Mouse (Mus musculus) hindbrain, postnatal 0 days (tissue): ENCODE results near the gene Hoxc12. TPM values are rescaled to one million over a fixed set of nuclear protein-coding genes. Genes with fewer than 3 reads are reported as not detected.
A peak's percentile ranks its signal among the peaks of the same experiment; 100 is the strongest.

Source experiments
- ATAC-seq: fragments of 200-750 bp; cut with Nextera tagmentation; 2 replicates; pipeline ENCODE4 v1.8.0; 2017; ENCODE audit warnings: mild to moderate bottlenecking, moderate TSS enrichment, moderate library complexity
- DNase-seq: peaks from one replicate; pipeline ENCODE4 v3.0.0-alpha.2; 2015; ENCODE audit warnings: low spot score
- H3K27ac ChIP-seq: fragments of 300-500 bp; sonication (generic); 2 replicates; pipeline ENCODE4 v1.5.1; 2014; ENCODE audit warnings: mild to moderate bottlenecking
- H3K27me3 ChIP-seq: fragments of 300-500 bp; sonication (generic); 2 replicates; pipeline ENCODE4 v1.6.1; 2014; ENCODE audit warnings: low read length, mixed read lengths; ENCODE audit not compliant: insufficient read depth
- H3K36me3 ChIP-seq: fragments of 300-500 bp; sonication (generic); 2 replicates; pipeline ENCODE4 v1.6.1; 2014; ENCODE audit warnings: low read length, mixed read lengths; ENCODE audit not compliant: insufficient read depth
- H3K4me1 ChIP-seq: fragments of 300-500 bp; sonication (generic); 2 replicates; pipeline ENCODE4 v1.6.1; 2014; ENCODE audit warnings: antibody characterized with exemption, low read length, mixed read lengths; ENCODE audit not compliant: insufficient read depth
- H3K4me2 ChIP-seq: fragments of 300-500 bp; sonication (generic); 2 replicates; pipeline ENCODE4 v1.6.1; 2014; ENCODE audit warnings: low read depth, mild to moderate bottlenecking, low read length, moderate library complexity, mixed read lengths
- H3K4me3 ChIP-seq: fragments of 300-500 bp; sonication (generic); 2 replicates; pipeline ENCODE4 v1.5.1; 2014; ENCODE audit warnings: low read length
- H3K9ac ChIP-seq: fragments of 300-500 bp; sonication (generic); replicated peaks from 2 replicates; pipeline ENCODE4 v1.6.1; 2014; ENCODE audit warnings: mild to moderate bottlenecking, low read length, moderate library complexity, mixed read lengths
- H3K9me3 ChIP-seq: fragments of 300-500 bp; sonication (generic); 2 replicates; pipeline ENCODE4 v1.6.1; 2016; ENCODE audit warnings: low read length, mixed read lengths
- CTCF ChIP-seq: IDR thresholded peaks from 2 replicates; pipeline ENCODE4 v1.5.1; 2016; ENCODE audit warnings: antibody characterized with exemption, control low read depth, low read depth
- WGBS: fragments of 180-500 bp; shearing (Covaris S2); extraction: QIAGEN DNeasy Blood & Tissue Kit; methylation state at CpG from one replicate; pipeline ENCODE4 v1.1.7; 2014; 5-methylcytosine and 5-hydroxymethylcytosine counted together
- polyA plus RNA-seq: library from polyadenylated mRNA; unstranded; fragments of >200 nt; fragmentation: Nextera tagmentation; extraction: Ambion mirVana; gene quantifications from 2 replicates; pipeline ENCODE4 v1.2.1, GENCODE M21; 2015
- total RNA-seq: library from RNA; depleted of rRNA; stranded (reverse); fragments of >200 nt; gene quantifications from 2 replicates; pipeline ENCODE4 v1.2.3, GENCODE M21; 2014

The Hoxc12 gene
- total and polyA plus RNA-seq, 2 experiments from 2014 or later = not detected

DNA sequence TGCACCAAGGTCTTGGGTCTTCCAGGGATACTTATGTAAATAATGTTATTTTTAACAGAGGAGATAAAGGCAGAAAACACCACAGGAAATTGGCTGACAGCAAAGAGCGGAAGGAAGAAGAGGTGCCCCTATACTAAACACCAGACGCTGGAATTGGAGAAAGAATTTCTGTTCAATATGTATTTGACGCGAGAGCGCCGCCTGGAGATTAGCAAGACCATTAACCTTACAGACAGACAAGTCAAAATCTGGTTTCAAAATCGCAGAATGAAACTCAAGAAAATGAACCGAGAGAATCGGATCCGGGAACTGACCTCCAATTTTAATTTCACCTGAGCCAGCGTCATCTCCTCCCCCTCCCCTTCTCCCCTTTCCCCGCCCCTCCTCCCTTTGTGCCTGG is 34.2 kb downstream of the Hoxc12 start:
- no peak for ATAC-seq
- no peaks in the 10 kb centered on the region for H3K36me3 ChIP-seq
- no peak overlapping the region for H3K4me3 ChIP-seq
- peak; percentile 45 for TF ChIP-seq CTCF
- H3K27ac ChIP-seq = no peak overlapping the region
- peaks cover 98% of the 10 kb centered on the region for H3K27me3 ChIP-seq
- no peaks in the 10 kb centered on the region for H3K9me3 ChIP-seq
- DNase-seq = peak; percentile 64
- no peak overlapping the region for H3K4me2 ChIP-seq
- WGBS = 2% methylated on average over 12 of the region's 12 CpGs
- H3K9ac ChIP-seq = no peak overlapping the region
- no peaks in the 10 kb centered on the region for H3K4me1 ChIP-seq

GRCm38 (mm10) chr15:102972254-102972653 is 35.7 kb downstream of the Hoxc12 start:
- no peak overlapping the region for H3K27ac ChIP-seq
- peaks cover 97% of the 10 kb centered on the region for H3K27me3 ChIP-seq
- no peaks in the 10 kb centered on the region for H3K9me3 ChIP-seq
- H3K4me2 ChIP-seq = no peak overlapping the region
- no peaks in the 10 kb centered on the region for H3K36me3 ChIP-seq
- no peak overlapping the region for H3K9ac ChIP-seq
- no peaks in the 10 kb centered on the region for H3K4me1 ChIP-seq
- DNase-seq = no peak
- ATAC-seq = no peak
- WGBS = 2% methylated on average over 20 of the region's 21 CpGs
- no peak overlapping the region for H3K4me3 ChIP-seq
- TF ChIP-seq CTCF = no peak

DNA sequence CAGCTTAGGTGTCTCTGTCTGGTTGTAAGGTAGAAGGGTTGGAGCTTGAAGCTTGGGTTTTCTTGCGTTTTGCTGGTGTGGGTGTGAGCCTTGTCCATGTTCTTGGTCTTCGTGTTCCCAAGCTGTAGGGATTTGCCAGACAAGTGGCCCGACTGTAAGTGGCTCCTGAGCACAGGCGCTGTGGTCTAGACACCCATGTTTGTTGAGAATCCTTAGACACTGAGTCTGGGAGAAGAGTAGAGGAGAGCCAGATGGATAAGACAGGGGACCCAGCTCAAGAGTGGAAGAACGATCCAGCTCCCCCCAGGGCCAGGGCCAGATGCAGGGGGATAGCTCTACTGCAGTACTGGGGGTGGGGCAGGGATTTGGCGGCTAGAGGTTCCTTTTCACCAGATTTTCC is 36.2 kb downstream of the Hoxc12 start:
- H3K4me1 ChIP-seq = no peaks in the 10 kb centered on the region
- DNase-seq (no peak), ATAC-seq (no peak)
- WGBS = 3% methylated on average over 6 of the region's 6 CpGs
- peaks cover 97% of the 10 kb centered on the region for H3K27me3 ChIP-seq
- no peak overlapping the region for H3K4me2 ChIP-seq
- no peak for TF ChIP-seq CTCF
- no peak overlapping the region for H3K9ac ChIP-seq
- no peaks in the 10 kb centered on the region for H3K36me3 ChIP-seq
- H3K27ac ChIP-seq = no peak overlapping the region
- no peak overlapping the region for H3K4me3 ChIP-seq
- H3K9me3 ChIP-seq = no peaks in the 10 kb centered on the region

DNA sequence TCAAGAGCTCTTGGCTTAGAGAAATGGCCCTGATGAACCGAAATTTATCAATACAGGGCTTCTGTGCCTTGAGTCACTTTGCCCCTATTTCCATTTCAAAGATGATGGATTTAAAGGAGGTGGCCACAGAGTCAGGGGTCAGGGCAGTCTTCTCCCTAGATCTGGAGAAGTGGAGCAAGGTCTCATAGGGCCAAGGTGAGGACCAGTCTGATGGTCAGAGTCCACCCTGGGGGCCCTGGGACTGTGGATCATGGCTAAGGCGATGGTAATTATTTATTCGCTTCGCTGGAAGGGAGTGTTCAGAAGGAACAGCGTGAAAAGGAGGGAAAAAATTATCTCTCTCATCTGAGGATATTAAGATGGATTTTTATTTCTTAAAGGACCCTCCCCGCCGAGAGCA is 38.5 kb downstream of the Hoxc12 start:
- 8% methylated on average over 7 of the region's 7 CpGs for WGBS
- DNase-seq = no peak
- H3K4me3 ChIP-seq = no peak overlapping the region
- no peak overlapping the region for H3K4me2 ChIP-seq
- peaks cover 97% of the 10 kb centered on the region for H3K27me3 ChIP-seq
- H3K9me3 ChIP-seq = no peaks in the 10 kb centered on the region
- no peak overlapping the region for H3K27ac ChIP-seq
- H3K9ac ChIP-seq = no peak overlapping the region
- no peaks in the 10 kb centered on the region for H3K36me3 ChIP-seq
- no peak for TF ChIP-seq CTCF
- no peak for ATAC-seq
- no peaks in the 10 kb centered on the region for H3K4me1 ChIP-seq

- H3K4me2 ChIP-seq = no peak overlapping the region
- H3K4me3 ChIP-seq = no peak overlapping the region
- H3K36me3 ChIP-seq = no peaks in the 10 kb centered on the region
- TF ChIP-seq CTCF = no peak
- no peak for DNase-seq
- H3K9ac ChIP-seq = no peak overlapping the region
- WGBS = under 1% methylated on average over 21 of the region's 21 CpGs
- H3K27me3 ChIP-seq = peaks cover 92% of the 10 kb centered on the region
- ATAC-seq = no peak
- no peak overlapping the region for H3K27ac ChIP-seq
- H3K9me3 ChIP-seq = no peaks in the 10 kb centered on the region
- no peaks in the 10 kb centered on the region for H3K4me1 ChIP-seq
Measured at GRCm38 (mm10) chr15:102975688-102976111, 39.1 kb downstream of the Hoxc12 start.

GRCm38 (mm10) chr15:102976171-102976570 is 39.6 kb downstream of the Hoxc12 start, which contains the start of gene Hoxc9:
TSS of gene Hoxc9 (plus strand) at chr15:102976439.
- no peak within 1 kb of the TSS for H3K27ac ChIP-seq
- no peak within 1 kb of the TSS for H3K4me2 ChIP-seq
- no peak within 1 kb of the TSS for H3K9ac ChIP-seq
- no peak for TF ChIP-seq CTCF
- under 1% methylated on average over 19 of the region's 20 CpGs for WGBS
- H3K4me3 ChIP-seq = no peak within 1 kb of the TSS
- H3K36me3 ChIP-seq = no peaks in the 10 kb centered on the region
- H3K27me3 ChIP-seq = peaks cover 87% of the 10 kb centered on the region
- H3K9me3 ChIP-seq = no peaks in the 10 kb centered on the region
- no peaks in the 10 kb centered on the region for H3K4me1 ChIP-seq
- ATAC-seq = no peak
- no peak for DNase-seq

DNA sequence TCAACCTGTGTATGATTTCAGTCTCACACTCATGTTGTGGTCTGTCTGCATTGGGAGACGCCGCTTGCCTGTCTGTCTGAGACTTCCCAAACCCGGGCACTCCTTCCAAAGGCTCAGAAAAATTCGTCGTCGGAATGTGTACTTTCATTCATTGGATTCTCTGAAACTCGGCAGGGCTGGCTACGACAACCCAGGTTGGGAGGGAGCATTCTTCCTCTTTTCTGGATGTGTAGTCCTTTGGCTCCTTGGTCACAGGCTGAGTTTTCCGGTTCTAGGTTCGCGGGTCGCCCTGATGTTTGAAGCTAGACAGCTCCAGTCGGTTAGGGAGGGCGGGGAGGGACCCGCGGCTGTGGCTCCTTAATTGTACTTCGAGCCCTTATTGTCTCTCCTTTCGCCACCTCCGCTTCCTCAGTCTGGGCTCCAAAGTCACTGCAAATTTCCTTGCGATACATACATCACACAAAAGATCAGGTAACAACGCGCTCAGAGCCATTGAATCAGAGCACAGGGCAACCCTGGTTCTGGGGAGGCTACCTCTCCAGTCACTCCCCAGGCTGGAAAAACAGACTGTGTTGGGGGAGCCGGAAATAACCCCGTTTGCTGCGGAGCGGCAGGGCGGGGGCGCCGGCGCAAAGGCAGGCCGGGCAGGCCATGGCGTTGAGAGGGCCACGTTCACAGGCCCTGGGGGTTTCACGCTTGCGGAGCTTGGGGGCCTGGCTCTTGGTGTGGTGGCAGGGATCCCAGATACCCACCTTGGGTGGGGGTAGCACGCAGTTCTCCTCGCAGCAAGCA is 40.3 kb downstream of the Hoxc12 start:
- Histone ChIP-seq H3K27me3 (peaks cover 84% of the 10 kb centered on the region), H3K9ac (no peak overlapping the region), H3K4me2 (no peak overlapping the region), H3K36me3 (no peaks in the 10 kb centered on the region), H3K4me3 (no peak overlapping the region), H3K9me3 (no peaks in the 10 kb centered on the region), H3K27ac (no peak overlapping the region), H3K4me1 (no peaks in the 10 kb centered on the region)
- 1% methylated on average over 37 of the region's 37 CpGs for WGBS
- no peak for TF ChIP-seq CTCF
- ATAC-seq = no peak
- DNase-seq = no peak
